Mouse (Mus musculus) c-Kit-positive CD71-positive TER-119-negative erythroid progenitor cells, embryonic 14.5 days (primary cell): Measurements from ENCODE around the gene Brca1.
"Not testable (repeated sequence)": the region's sequence is repeated elsewhere in the genome, so short reads cannot be mapped to it uniquely, and the experiment has no call there.

Source experiments
- DNase-seq: peaks from one replicate; pipeline ENCODE4 v3.0.0-alpha.2; 2013; ENCODE audit warnings: low read depth

Gene Brca1

GRCm38 (mm10) chr11:101551751-101552475 is at the start of gene Brca1, which contains the start of gene Nbr1:
TSS of gene Brca1 (minus strand) at chr11:101551955.
TSS of gene Nbr1 (plus strand) at chr11:101552149.
- peak; percentile 97 for DNase-seq

- DNase-seq: no peak
Measured at GRCm38 (mm10) chr11:101599156-101599555, 47.4 kb upstream of the Brca1 start, which contains the start of gene Gm11634. TSS of gene Gm11634 (minus strand) at chr11:101599256.

GRCm38 (mm10) chr11:101589989-101590624 is 38.4 kb upstream of the Brca1 start:
- no peak for DNase-seq

- DNase-seq: peak; percentile 62
Measured at GRCm38 (mm10) chr11:101589444-101589843, 37.7 kb upstream of the Brca1 start.

- DNase-seq: no peak
Measured at GRCm38 (mm10) chr11:101588868-101589267, 37.1 kb upstream of the Brca1 start.

- DNase-seq: no peak
Measured at GRCm38 (mm10) chr11:101587676-101588075, 35.9 kb upstream of the Brca1 start.

GRCm38 (mm10) chr11:101585805-101586204 is 34.0 kb upstream of the Brca1 start:
- DNase-seq: no peak

GRCm38 (mm10) chr11:101585031-101585430 is 33.3 kb upstream of the Brca1 start:
- not testable (repeated sequence) for DNase-seq

GRCm38 (mm10) chr11:101583205-101583604 is 31.4 kb upstream of the Brca1 start:
- no peak for DNase-seq

- DNase-seq: peak; percentile 87
Measured at GRCm38 (mm10) chr11:101582054-101583035, 30.6 kb upstream of the Brca1 start, which contains the start of gene Tmem106a. TSS of gene Tmem106a (plus strand) at chr11:101582242.

- no peak for DNase-seq
Measured at GRCm38 (mm10) chr11:101581081-101581764, 29.5 kb upstream of the Brca1 start.

- no peak for DNase-seq
Measured at GRCm38 (mm10) chr11:101576116-101576515, 24.4 kb upstream of the Brca1 start.

GRCm38 (mm10) chr11:101568421-101568820 is 16.7 kb upstream of the Brca1 start:
- DNase-seq: no peak

GRCm38 (mm10) chr11:101562391-101562790 is 10.6 kb upstream of the Brca1 start:
- DNase-seq: peak; percentile 66

- DNase-seq: no peak
Measured at GRCm38 (mm10) chr11:101556954-101557353, 5.2 kb upstream of the Brca1 start.

- no peak for DNase-seq
Measured at GRCm38 (mm10) chr11:101556541-101556940, 4.8 kb upstream of the Brca1 start.

- DNase-seq: no peak
Measured at GRCm38 (mm10) chr11:101553354-101553930, 1.7 kb upstream of the Brca1 start.

GRCm38 (mm10) chr11:101552476-101553300 is 933 bp upstream of the Brca1 start:
- DNase-seq: peak; percentile 99

- no peak for DNase-seq
Measured at GRCm38 (mm10) chr11:101548526-101548925, 3.2 kb downstream of the Brca1 start.

GRCm38 (mm10) chr11:101544132-101544531 is 7.6 kb downstream of the Brca1 start:
- DNase-seq: no peak
